ENCODE assay signal across 11 mouse cellular contexts in genomic region chr12:108490954-108491353, GRCm38 (mm10).
DNase-seq lines count a peak whose midpoint lies in the region; ATAC-seq and TF ChIP-seq lines count a peak whose summit lies in the region.
"Had no signal": no experiment of that assay in that cellular context is flagged by ENCODE, and none has a peak within 500 bp of the region (broad histone marks: within the 10 kb centered on the region; RNA-seq: fewer than 3 reads in every experiment).

No protein-coding gene starts in this region.

- no peaks in the 10 kb centered on the region for H3K9me3 ChIP-seq in forebrain, embryonic 11.5 days (ENCODE audit: control insufficient read depth, low read length)
- H3K9me3 ChIP-seq in forebrain, embryonic 12.5 days = no peaks in the 10 kb centered on the region
- no peaks in the 10 kb centered on the region for H3K9me3 ChIP-seq in midbrain, embryonic 10.5 days (replicated peaks)
- no peaks in the 10 kb centered on the region for H3K9me3 ChIP-seq in midbrain, embryonic 13.5 days
- no peaks in the 10 kb centered on the region for H3K9me3 ChIP-seq in forebrain, embryonic 16.5 days (ENCODE audit: control insufficient read depth, low read length)
- H3K9me3 ChIP-seq in stomach, postnatal 0 days (ENCODE audit: control insufficient read depth, low read length) = no peaks in the 10 kb centered on the region
- H3K9me3 ChIP-seq: embryonic facial prominence, embryonic 13.5 days had no signal

- H3K4me1 ChIP-seq in forebrain, embryonic 11.5 days (replicated peaks; ENCODE audit: control insufficient read depth, insufficient read depth, low read length) = peaks cover 4% of the 10 kb centered on the region; the same call in 1 of the 2 replicates
- peaks cover 45% of the 10 kb centered on the region for H3K4me1 ChIP-seq in forebrain, embryonic 12.5 days
- peaks cover 43% of the 10 kb centered on the region for H3K4me1 ChIP-seq in midbrain, embryonic 10.5 days
- peaks cover 44% of the 10 kb centered on the region for H3K4me1 ChIP-seq in midbrain, embryonic 13.5 days (replicated peaks)
- H3K4me1 ChIP-seq in forebrain, embryonic 16.5 days (replicated peaks; ENCODE audit: control insufficient read depth, insufficient read depth, low read length) = peaks cover 18% of the 10 kb centered on the region
- no peaks in the 10 kb centered on the region for H3K4me1 ChIP-seq in stomach, postnatal 0 days (replicated peaks; ENCODE audit: control insufficient read depth, insufficient read depth)

- H3K4me2 ChIP-seq in forebrain, embryonic 11.5 days (ENCODE audit: low read depth, low read length, severe bottlenecking) = no peak overlapping the region
- H3K4me2 ChIP-seq in forebrain, embryonic 12.5 days = no peak overlapping the region
- H3K4me2 ChIP-seq in midbrain, embryonic 13.5 days (replicated peaks) = no peak overlapping the region
- H3K4me2 ChIP-seq in forebrain, embryonic 16.5 days (ENCODE audit: low read length) = no peak overlapping the region
- H3K4me2 ChIP-seq in stomach, postnatal 0 days (replicated peaks; ENCODE audit: low read depth) = no peak overlapping the region
- H3K4me2 ChIP-seq: embryonic facial prominence, embryonic 13.5 days had no signal

- no peak for TF ChIP-seq EP300 in stomach, postnatal 0 days (optimal IDR thresholded peaks at IDR 0.05)

- no peak overlapping the region for H3K27ac ChIP-seq in forebrain, embryonic 11.5 days (ENCODE audit: low read depth, low read length)
- H3K27ac ChIP-seq in forebrain, embryonic 12.5 days = no peak overlapping the region
- H3K27ac ChIP-seq in midbrain, embryonic 10.5 days (replicated peaks) = peak overlapping the region; percentile 72; the same call in 1 of the 2 replicates
- no peak overlapping the region for H3K27ac ChIP-seq in midbrain, embryonic 13.5 days
- peak overlapping the region; percentile 27; the same call in 1 of the 2 replicates for H3K27ac ChIP-seq in forebrain, embryonic 16.5 days (ENCODE audit: low read length)
- H3K27ac ChIP-seq in stomach, postnatal 0 days (replicated peaks) = 0 out of 2 replicates have a peak overlapping the region, but pooled peaks have one; percentile 35

- H3K27me3 ChIP-seq in forebrain, embryonic 11.5 days (ENCODE audit: control insufficient read depth, insufficient read depth, low read length) = no peaks in the 10 kb centered on the region
- no peaks in the 10 kb centered on the region for H3K27me3 ChIP-seq in forebrain, embryonic 12.5 days
- no peaks in the 10 kb centered on the region for H3K27me3 ChIP-seq in midbrain, embryonic 10.5 days (ENCODE audit: low read depth, poor library complexity, severe bottlenecking)
- H3K27me3 ChIP-seq in midbrain, embryonic 13.5 days = no peaks in the 10 kb centered on the region
- H3K27me3 ChIP-seq in forebrain, embryonic 16.5 days (replicated peaks; ENCODE audit: control insufficient read depth, insufficient read depth, low read length) = no peaks in the 10 kb centered on the region
- H3K27me3 ChIP-seq in stomach, postnatal 0 days (ENCODE audit: control insufficient read depth, insufficient read depth, low read length) = no peaks in the 10 kb centered on the region
- H3K27me3 ChIP-seq: embryonic facial prominence, embryonic 13.5 days had no signal

- peak; percentile 59 for TF ChIP-seq CTCF in stomach, postnatal 0 days (IDR thresholded peaks at IDR 0.05; ENCODE audit: low read depth)

- no peak overlapping the region for H3K9ac ChIP-seq in forebrain, embryonic 11.5 days (ENCODE audit: low read length)
- H3K9ac ChIP-seq in forebrain, embryonic 12.5 days = no peak overlapping the region
- H3K9ac ChIP-seq in midbrain, embryonic 13.5 days (replicated peaks) = no peak overlapping the region
- no peak overlapping the region for H3K9ac ChIP-seq in forebrain, embryonic 16.5 days (replicated peaks; ENCODE audit: low read depth, low read length)
- no peak overlapping the region for H3K9ac ChIP-seq in stomach, postnatal 0 days (ENCODE audit: low read length)
- H3K9ac ChIP-seq: embryonic facial prominence, embryonic 13.5 days had no signal

- ATAC-seq in forebrain, embryonic 11.5 days (replicated peaks; ENCODE audit: low FRiP score) = no peak; the same call in 1 of the 2 replicates
- ATAC-seq in forebrain, embryonic 12.5 days (ENCODE audit: low FRiP score) = no peak
- ATAC-seq in midbrain, embryonic 13.5 days = no peak
- no peak for ATAC-seq in forebrain, embryonic 16.5 days
- ATAC-seq in stomach, postnatal 0 days (ENCODE audit: low FRiP score, low TSS enrichment) = no peak
- ATAC-seq: activated CD4-positive, CD25-positive, alpha-beta regulatory T cell, adult 4 months had no signal

- WGBS in forebrain, embryonic 11.5 days = 67% methylated on average over 7 of the region's 7 CpGs
- WGBS in forebrain, embryonic 12.5 days = 58% methylated on average over 7 of the region's 7 CpGs
- WGBS in midbrain, embryonic 10.5 days = 52% methylated on average over 7 of the region's 7 CpGs
- 40% methylated on average over 7 of the region's 7 CpGs for WGBS in midbrain, embryonic 13.5 days
- 53% methylated on average over 7 of the region's 7 CpGs for WGBS in forebrain, embryonic 16.5 days
- 67% methylated on average over 7 of the region's 7 CpGs for WGBS in stomach, postnatal 0 days

- DNase-seq in forebrain, embryonic 11.5 days (ENCODE audit: low spot score) = peak; percentile 62
- peak; percentile 39 for DNase-seq in midbrain, embryonic 10.5 days (ENCODE audit: low spot score)
- peak; percentile 48 for DNase-seq in stomach, postnatal 0 days (ENCODE audit: low spot score)
- DNase-seq in frontal cortex, postnatal 10 days (ENCODE audit: low spot score in 2 of 2) = no peak
- no peak for DNase-seq in spleen, adult 12 weeks (ENCODE audit: low spot score)
- DNase-seq: kidney, postnatal 4 days had no signal

- H3K4me3 ChIP-seq in forebrain, embryonic 11.5 days (ENCODE audit: low read depth, low read length) = no peak overlapping the region
- no peak overlapping the region for H3K4me3 ChIP-seq in forebrain, embryonic 12.5 days (replicated peaks)
- H3K4me3 ChIP-seq in midbrain, embryonic 10.5 days = no peak overlapping the region
- no peak overlapping the region for H3K4me3 ChIP-seq in midbrain, embryonic 13.5 days (replicated peaks)
- H3K4me3 ChIP-seq in forebrain, embryonic 16.5 days (replicated peaks; ENCODE audit: low read length) = no peak overlapping the region
- H3K4me3 ChIP-seq in stomach, postnatal 0 days (ENCODE audit: low read depth, low read length) = no peak overlapping the region
- H3K4me3 ChIP-seq: embryonic facial prominence, embryonic 13.5 days had no signal

- no peaks in the 10 kb centered on the region for H3K36me3 ChIP-seq in forebrain, embryonic 11.5 days (ENCODE audit: control insufficient read depth, insufficient read depth, low read length)
- no peaks in the 10 kb centered on the region for H3K36me3 ChIP-seq in forebrain, embryonic 12.5 days (replicated peaks)
- peaks cover 20% of the 10 kb centered on the region for H3K36me3 ChIP-seq in midbrain, embryonic 10.5 days
- H3K36me3 ChIP-seq in midbrain, embryonic 13.5 days = no peaks in the 10 kb centered on the region
- H3K36me3 ChIP-seq in forebrain, embryonic 16.5 days (ENCODE audit: control insufficient read depth, insufficient read depth) = no peaks in the 10 kb centered on the region
- no peaks in the 10 kb centered on the region for H3K36me3 ChIP-seq in stomach, postnatal 0 days (ENCODE audit: control insufficient read depth, insufficient read depth, low read length)
- H3K36me3 ChIP-seq: embryonic facial prominence, embryonic 13.5 days had no signal

Comparison
In these comparisons a context has a peak if more than half of its experiments do, and no peak if none do; other contexts are left out.
1. H3K27ac ChIP-seq: peak in midbrain, embryonic 10.5 days (single experiment), forebrain, embryonic 16.5 days (single experiment) and stomach, postnatal 0 days (single experiment); none in forebrain, embryonic 11.5 days (single experiment), forebrain, embryonic 12.5 days (single experiment) and midbrain, embryonic 13.5 days (single experiment).
2. DNase-seq: peak in forebrain, embryonic 11.5 days (single experiment), midbrain, embryonic 10.5 days (single experiment) and stomach, postnatal 0 days (single experiment); none in frontal cortex, postnatal 10 days (0 of 2) and spleen, adult 12 weeks (single experiment).